Mouse (Mus musculus) heart, postnatal 10 days (tissue): ENCODE results near the gene Nup107. TPM values are rescaled to one million over a fixed set of nuclear protein-coding genes. Genes with fewer than 3 reads are reported as not detected.

ENCODE experiments used
- DNase-seq, 2 experiments: peaks; one replicate each; pipeline ENCODE4 v3.0.0; 2021
- intact Hi-C: fragments of 180-260 bp; cut with DNase I; formaldehyde crosslinking; loops from one replicate; pipeline ENCODE4 v1.15.1; 2025
- total RNA-seq, 2 experiments: library from RNA; stranded (reverse); gene quantifications; 2 replicates each; pipeline ENCODE4 v1.2.3; 2021

The Nup107 gene
- total RNA-seq, 2 experiments from 2014 or later = 14.5 to 14.7 TPM

DNA sequence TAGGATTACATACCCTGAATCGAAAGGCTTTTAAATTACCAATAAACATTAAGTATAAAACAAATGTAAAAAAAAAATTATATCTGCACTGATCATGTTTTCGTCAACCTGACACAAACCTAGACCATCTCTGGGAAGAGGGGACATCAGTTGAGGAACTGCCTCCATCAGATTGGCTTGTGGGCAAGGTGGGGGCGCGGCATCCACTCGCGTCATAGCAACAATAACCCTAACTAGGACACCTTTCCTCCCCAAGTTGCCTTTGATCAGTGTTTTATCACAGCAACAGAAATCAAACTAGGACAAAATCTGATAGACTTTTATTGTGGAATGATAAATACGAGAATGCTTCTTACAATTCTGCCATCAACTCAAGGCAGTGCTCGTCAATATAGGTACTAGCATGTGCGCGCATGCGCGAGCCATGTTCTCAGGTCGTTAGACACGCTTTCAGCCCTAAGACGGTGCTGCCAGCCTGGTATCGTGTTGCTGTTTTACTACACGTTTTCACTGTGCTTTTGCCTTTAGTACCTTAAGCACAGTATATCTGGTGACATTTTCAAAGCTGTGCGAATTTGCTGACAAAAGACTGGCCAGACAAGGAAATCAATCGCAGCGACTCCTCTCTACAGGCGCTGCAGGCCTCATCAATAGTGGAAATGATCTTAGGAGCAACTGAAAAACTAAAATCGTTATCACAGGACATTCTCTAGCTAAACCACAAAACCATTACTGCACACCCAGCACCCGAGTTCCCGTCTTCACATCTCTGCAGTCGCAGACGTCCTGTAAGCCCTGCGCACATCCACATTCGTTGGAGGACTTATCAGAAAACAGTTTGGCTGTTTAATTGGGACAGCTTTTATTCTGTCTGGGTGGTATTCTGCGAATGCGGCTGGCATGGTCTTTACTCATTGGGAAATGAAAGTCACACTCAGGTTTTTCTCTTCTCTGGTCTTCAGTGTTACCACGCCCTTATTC is 11.7 kb upstream of the Nup107 start:
- intact Hi-C loops = no loop called here
- no peak for DNase-seq

DNA sequence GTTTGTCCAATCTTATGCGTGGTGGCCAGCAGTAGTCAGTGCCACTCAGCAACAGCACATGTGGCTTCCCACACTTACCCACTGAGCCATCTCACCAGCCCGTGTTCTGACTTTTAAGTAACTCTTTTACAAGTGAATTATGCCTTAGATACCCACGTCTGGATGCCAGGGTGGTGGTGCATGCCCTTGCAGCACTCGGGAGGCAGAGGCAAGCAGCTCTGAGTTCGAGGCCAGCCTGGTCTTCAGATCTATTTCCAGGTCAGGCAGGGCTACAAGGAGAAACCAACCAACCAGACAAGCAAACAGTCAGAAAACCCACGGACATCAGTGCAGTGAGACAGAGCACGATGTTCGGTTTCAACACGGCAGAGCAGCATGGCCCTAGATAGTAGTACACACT is 9.4 kb upstream of the Nup107 start:
- DNase-seq = no peak
- intact Hi-C loops = no loop called here

- no peak for DNase-seq
- intact Hi-C loops = no loop called here
These were observed 7.3 kb upstream of the Nup107 start for GRCm38 (mm10) chr10:117799806-117800205.

DNA sequence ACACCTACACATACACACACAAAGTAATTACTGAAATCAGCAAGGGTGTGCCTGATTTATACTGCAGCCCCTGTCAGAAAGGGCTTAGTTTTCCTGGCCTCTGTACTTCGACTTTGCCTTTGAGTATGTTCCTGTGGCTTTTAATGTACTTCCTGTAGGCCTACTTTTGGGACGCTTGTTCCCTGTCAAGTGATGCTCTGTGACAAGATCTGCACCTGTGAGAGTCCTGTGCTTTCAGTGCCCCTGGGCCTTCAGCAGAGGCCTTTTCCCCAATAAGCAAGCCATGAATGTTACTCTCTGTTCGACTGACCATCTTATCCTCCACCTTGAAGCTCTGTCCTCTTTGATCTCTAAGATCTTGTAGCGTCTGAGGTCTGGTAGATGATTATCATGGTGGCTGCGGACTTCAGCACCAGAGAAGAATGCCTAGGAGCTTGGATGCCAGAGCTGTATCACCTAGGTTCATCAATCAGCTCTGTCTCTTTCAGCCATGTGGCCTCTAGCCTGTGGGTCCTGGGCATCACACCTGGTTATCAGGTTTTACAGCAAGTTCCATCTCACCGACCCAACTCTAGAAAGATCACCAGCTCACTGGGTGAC is 6.0 kb upstream of the Nup107 start:
- DNase-seq = no peak
- intact Hi-C loops = no loop called here

GRCm38 (mm10) chr10:117797684-117798083 is 5.2 kb upstream of the Nup107 start:
- intact Hi-C loops = no loop called here
- DNase-seq = no peak

DNA sequence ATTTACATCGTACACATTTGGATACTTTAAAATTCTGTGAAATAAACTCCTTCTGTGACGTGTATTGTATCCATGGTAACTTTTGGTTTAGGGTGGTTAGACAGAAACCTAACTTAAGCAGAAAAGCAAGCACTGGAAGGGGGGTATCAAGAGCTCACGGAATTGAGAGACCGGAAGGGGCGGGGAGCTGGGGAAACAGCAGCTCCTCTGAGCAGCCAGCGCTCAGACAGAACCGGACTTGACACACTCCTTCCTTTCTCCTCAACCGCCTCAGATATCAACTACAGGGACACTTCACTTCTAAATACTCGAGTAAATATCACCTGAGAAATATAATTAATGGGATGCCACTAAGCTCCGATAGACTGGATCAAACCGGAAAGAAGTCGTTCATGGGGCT is 4.6 kb upstream of the Nup107 start:
- intact Hi-C loops = no loop called here
- no peak for DNase-seq

GRCm38 (mm10) chr10:117796181-117796580 is 3.7 kb upstream of the Nup107 start:
- intact Hi-C loops = no loop called here
- DNase-seq = no peak

- DNase-seq = no peak
- intact Hi-C loops = no loop called here
These were observed 2.7 kb upstream of the Nup107 start for GRCm38 (mm10) chr10:117795206-117795605.

DNA sequence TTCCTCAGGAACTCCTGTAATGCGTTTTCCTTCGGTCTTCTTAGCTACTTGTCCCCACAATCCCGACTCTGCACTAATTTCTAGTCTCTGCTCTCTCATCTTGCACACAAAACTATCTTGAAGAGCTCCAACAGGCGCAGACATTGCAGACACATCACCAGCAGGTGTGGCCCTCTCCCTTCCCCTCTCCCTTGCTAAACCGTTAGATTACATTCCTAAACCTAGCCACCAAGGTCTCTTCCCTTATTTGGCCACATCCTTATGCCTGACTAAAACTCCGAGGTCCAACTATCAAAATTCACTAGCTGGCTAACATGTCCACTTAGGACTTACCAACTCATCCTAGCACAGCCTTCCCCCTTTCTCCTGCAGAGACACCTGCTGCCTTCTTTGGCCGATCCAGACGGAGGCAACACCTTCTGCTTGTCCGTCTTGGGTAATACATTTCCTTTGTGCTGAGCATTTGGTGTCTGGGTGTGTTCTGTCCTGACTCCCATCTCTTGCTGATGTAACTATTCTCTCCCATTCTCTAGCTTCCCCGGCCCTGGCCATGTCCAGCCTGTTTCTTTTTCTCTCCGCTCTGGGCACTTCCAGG is 1.0 kb upstream of the Nup107 start:
- intact Hi-C loops = loop anchor here (2.0 to 5.0 kb wide), 3 partner anchors 51 to 319 kb away; no protein-coding TSS in a partner anchor
- peak in 1 of 2 experiments; percentile 20 for DNase-seq

DNA sequence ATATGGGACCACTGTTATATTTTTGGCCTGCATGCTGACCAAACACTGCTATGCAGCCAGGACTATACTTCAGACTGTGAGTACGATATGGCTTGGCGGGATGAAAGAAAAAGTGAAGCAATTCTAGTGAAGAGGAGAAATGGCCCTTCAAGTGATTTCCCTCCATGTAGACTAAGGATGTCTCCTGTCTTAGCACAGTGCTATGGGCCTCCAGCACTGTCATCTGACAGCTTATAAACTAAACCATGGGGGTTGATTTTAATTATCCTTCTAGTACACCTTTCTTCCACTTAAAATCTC is 1.4 kb downstream of the Nup107 start:
- no peak for DNase-seq
- intact Hi-C loops = loop anchor here (5.0 kb wide), 2 partner anchors 221 to 321 kb away; no protein-coding TSS in a partner anchor

DNA sequence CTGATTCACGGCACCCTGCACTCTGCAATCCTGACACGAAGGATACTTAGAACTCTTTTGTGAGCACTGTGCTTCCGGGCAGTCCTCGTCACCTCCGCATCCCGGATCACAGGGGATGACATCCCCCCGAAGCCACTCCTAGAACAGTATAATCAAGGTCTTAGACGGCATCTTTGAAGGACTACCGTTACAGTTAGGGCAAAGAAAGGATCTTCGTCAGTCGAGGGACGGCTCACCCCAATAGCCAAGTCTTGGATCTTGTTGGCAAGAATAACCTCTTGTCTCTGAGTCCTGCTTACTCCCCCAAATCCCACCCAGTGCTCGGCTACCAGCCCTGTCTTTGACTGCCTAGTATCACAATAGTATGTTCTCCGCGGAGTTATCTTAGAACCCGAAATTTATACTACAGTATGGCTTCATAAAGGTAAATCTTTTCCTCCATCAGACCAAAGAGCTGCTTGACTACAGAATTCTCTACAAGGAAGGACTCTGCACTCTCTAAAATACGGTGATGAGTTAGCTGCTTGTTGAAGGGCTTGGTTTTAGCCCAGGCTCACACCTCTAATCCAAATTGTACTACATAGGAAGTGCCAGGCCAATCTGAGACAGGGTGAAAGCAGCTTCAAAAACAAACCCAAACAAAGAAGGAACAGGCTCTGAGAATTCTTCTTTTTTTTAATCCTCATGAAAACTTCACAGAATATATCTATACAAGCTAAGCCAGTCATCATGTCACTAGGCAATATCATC is 1.9 kb downstream of the Nup107 start:
- intact Hi-C loops = loop anchor here (5.0 kb wide), 2 partner anchors 222 to 322 kb away; no protein-coding TSS in a partner anchor

DNA sequence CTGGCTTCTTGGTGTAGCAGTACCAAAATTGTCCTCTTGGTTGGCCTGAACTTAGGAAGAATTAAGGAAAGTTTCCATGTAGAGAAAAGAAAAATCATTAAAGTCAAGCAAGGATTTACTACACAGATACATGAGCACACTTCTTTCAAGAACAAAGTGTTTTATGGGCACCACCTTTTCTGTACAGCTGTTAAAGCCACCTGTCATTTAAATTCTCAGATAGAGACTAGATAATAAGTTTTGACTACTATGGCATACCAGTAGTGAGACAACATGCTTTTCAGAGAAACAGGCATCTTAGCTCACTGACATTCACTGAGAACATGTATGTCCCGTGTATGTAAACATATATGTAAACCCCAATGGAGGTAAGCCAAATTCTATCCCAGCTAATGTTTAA is 2.5 kb downstream of the Nup107 start:
- no peak for DNase-seq
- intact Hi-C loops = loop anchor here (5.0 kb wide), 2 partner anchors 222 to 322 kb away; no protein-coding TSS in a partner anchor

More for the DNA sequence above, 1.9 kb downstream of the Nup107 start:
- DNase-seq = no peak

GRCm38 (mm10) chr10:117784646-117785045 is 7.9 kb downstream of the Nup107 start:
- intact Hi-C loops = no loop called here
- DNase-seq = no peak

- DNase-seq = no peak
- intact Hi-C loops = no loop called here
These were observed 8.6 kb downstream of the Nup107 start for GRCm38 (mm10) chr10:117783786-117784420.

GRCm38 (mm10) chr10:117782491-117783260 is 9.8 kb downstream of the Nup107 start:
- DNase-seq = no peak
- intact Hi-C loops = no loop called here

DNA sequence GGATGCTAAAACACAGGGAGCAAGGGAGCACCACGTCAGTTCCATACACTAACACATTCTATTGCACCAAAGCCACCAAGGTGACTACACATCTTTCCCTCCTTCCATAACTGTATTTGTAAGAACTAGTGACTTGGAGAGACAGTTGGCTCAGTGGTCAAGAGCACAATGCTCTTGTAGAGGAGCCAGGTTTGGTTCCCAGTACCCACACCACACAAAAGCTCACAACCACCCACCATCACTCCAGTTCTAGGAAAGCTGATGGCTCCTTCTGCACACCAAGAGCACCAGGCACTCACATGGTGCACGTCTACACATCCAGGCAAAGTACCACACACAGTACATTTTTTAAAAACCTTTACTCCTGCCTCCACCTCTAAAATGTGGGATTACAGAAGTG is 10.4 kb downstream of the Nup107 start:
- no peak for DNase-seq
- intact Hi-C loops = no loop called here

- no peak for DNase-seq
- intact Hi-C loops = no loop called here
These were observed 11.3 kb downstream of the Nup107 start for GRCm38 (mm10) chr10:117781021-117781725.

- DNase-seq = no peak
These were observed 12.1 kb downstream of the Nup107 start for GRCm38 (mm10) chr10:117780306-117780911.

More at GRCm38 (mm10) chr10:117780306-117780911, 12.1 kb downstream of the Nup107 start:
- intact Hi-C loops = no loop called here
